Mouse (Mus musculus): ENCODE measurements around the gene Cdk6.
"Not testable (repeated sequence)": the region's sequence is repeated elsewhere in the genome, so short reads cannot be mapped to it uniquely, and the experiment has no call there.

The Cdk6 gene

GRCm38 (mm10) chr5:3376167-3376566, 34.9 kb downstream of the Cdk6 start:
- no peak for DNase-seq (ENCODE audit: extremely low read depth, low read depth, low spot score)

- no peak for DNase-seq (ENCODE audit: extremely low read depth, low read depth, low spot score)
These were observed 38.0 kb downstream of the Cdk6 start for GRCm38 (mm10) chr5:3379252-3379651.

GRCm38 (mm10) chr5:3380692-3381233, 39.5 kb downstream of the Cdk6 start:
- no peak for DNase-seq (ENCODE audit: extremely low read depth, low read depth, low spot score)

GRCm38 (mm10) chr5:3381795-3382194, 40.5 kb downstream of the Cdk6 start:
- DNase-seq (ENCODE audit: extremely low read depth, low read depth, low spot score) = no peak

GRCm38 (mm10) chr5:3382343-3383040, 41.2 kb downstream of the Cdk6 start:
- DNase-seq (ENCODE audit: extremely low read depth, low read depth, low spot score) = no peak

- no peak for DNase-seq (ENCODE audit: extremely low read depth, low read depth, low spot score)
These were observed 42.3 kb downstream of the Cdk6 start for GRCm38 (mm10) chr5:3383547-3383946.

GRCm38 (mm10) chr5:3385078-3385477, 43.8 kb downstream of the Cdk6 start:
- DNase-seq (ENCODE audit: extremely low read depth, low read depth, low spot score) = no peak

- DNase-seq (ENCODE audit: extremely low read depth, low read depth, low spot score) = no peak
These were observed 44.9 kb downstream of the Cdk6 start for GRCm38 (mm10) chr5:3386021-3386730.

- no peak for DNase-seq (ENCODE audit: extremely low read depth, low read depth, low spot score)
These were observed 45.4 kb downstream of the Cdk6 start for GRCm38 (mm10) chr5:3386731-3387087.

GRCm38 (mm10) chr5:3387138-3387537, 45.9 kb downstream of the Cdk6 start:
- DNase-seq (ENCODE audit: extremely low read depth, low read depth, low spot score) = no peak

GRCm38 (mm10) chr5:3392856-3393255, 51.6 kb downstream of the Cdk6 start:
- DNase-seq (ENCODE audit: extremely low read depth, low read depth, low spot score) = no peak

GRCm38 (mm10) chr5:3394145-3394544, 52.9 kb downstream of the Cdk6 start:
- no peak for DNase-seq (ENCODE audit: extremely low read depth, low read depth, low spot score)

- no peak for DNase-seq (ENCODE audit: extremely low read depth, low read depth, low spot score)
These were observed 53.7 kb downstream of the Cdk6 start for GRCm38 (mm10) chr5:3395020-3395419.

GRCm38 (mm10) chr5:3396214-3396613, 54.9 kb downstream of the Cdk6 start:
- DNase-seq (ENCODE audit: extremely low read depth, low read depth, low spot score) = no peak

GRCm38 (mm10) chr5:3396910-3397575, 55.8 kb downstream of the Cdk6 start:
- no peak for DNase-seq (ENCODE audit: extremely low read depth, low read depth, low spot score)

GRCm38 (mm10) chr5:3399784-3400494, 58.7 kb downstream of the Cdk6 start:
- no peak for DNase-seq (ENCODE audit: extremely low read depth, low read depth, low spot score)

- no peak for DNase-seq (ENCODE audit: extremely low read depth, low read depth, low spot score)
These were observed 63.8 kb downstream of the Cdk6 start for GRCm38 (mm10) chr5:3405102-3405501.

- DNase-seq (ENCODE audit: extremely low read depth, low read depth, low spot score) = no peak
These were observed 64.2 kb downstream of the Cdk6 start for GRCm38 (mm10) chr5:3405503-3405902.

- no peak for DNase-seq (ENCODE audit: extremely low read depth, low read depth, low spot score)
These were observed 66.6 kb downstream of the Cdk6 start for GRCm38 (mm10) chr5:3407926-3408325.

GRCm38 (mm10) chr5:3418183-3418582, 76.9 kb downstream of the Cdk6 start:
- DNase-seq (ENCODE audit: extremely low read depth, low read depth, low spot score) = not testable (repeated sequence)
